Mouse (Mus musculus) kidney, adult 2 months (tissue): ENCODE results near the gene Doc2g. TPM values are rescaled to one million over a fixed set of nuclear protein-coding genes. Genes with fewer than 3 reads are reported as not detected.

Source experiments
- DNase-seq: peaks from one replicate; pipeline ENCODE4 v3.0.0; 2021
- H3K27ac ChIP-seq: fragments of 200-500 bp; 2 replicates; pipeline ENCODE4 v1.5.1; 2012; ENCODE audit warnings: low read depth, low read length, control low read depth, inconsistent platforms; ENCODE audit not compliant: insufficient read depth
- H3K27me3 ChIP-seq: fragments of 200-500 bp; replicated peaks from 2 replicates; pipeline ENCODE4 v1.6.1; 2012; ENCODE audit warnings: mild to moderate bottlenecking, moderate library complexity, low read length, inconsistent platforms; ENCODE audit not compliant: control insufficient read depth, insufficient read depth
- H3K36me3 ChIP-seq: fragments of 200-500 bp; 2 replicates; pipeline ENCODE4 v1.6.1; 2012; ENCODE audit warnings: mild to moderate bottlenecking, moderate library complexity, low read length, inconsistent platforms; ENCODE audit not compliant: control insufficient read depth, insufficient read depth
- H3K4me1 ChIP-seq: fragments of 200-500 bp; 2 replicates; pipeline ENCODE4 v1.6.1; 2011; ENCODE audit warnings: low read length; ENCODE audit not compliant: control insufficient read depth, insufficient read depth
- H3K4me3 ChIP-seq: fragments of 200-500 bp; 2 replicates; pipeline ENCODE4 v1.5.1; 2011; ENCODE audit warnings: mild to moderate bottlenecking, low read depth, low read length, control low read depth; ENCODE audit not compliant: insufficient read depth
- CTCF ChIP-seq: fragments of 200-500 bp; conservative IDR thresholded peaks from 2 replicates; pipeline ENCODE4 v1.5.1; 2011; ENCODE audit warnings: low read depth, mild to moderate bottlenecking, control low read depth, low read length, moderate library complexity, mixed read lengths; ENCODE audit not compliant: insufficient read depth, insufficient read length
- POLR2A ChIP-seq: fragments of 200-500 bp; IDR thresholded peaks from one replicate; pipeline ENCODE4 v1.6.1; 2011; ENCODE audit warnings: low read depth, low read length, control low read depth
- WGBS: fragments of 180-500 bp; shearing (Covaris S2); methylation state at CpG from one replicate; pipeline ENCODE4 v1.1.7; 2018; 5-methylcytosine and 5-hydroxymethylcytosine counted together
- polyA plus RNA-seq: library from polyadenylated mRNA; depleted of rRNA; stranded (reverse); fragments of >200 nt; gene quantifications from 2 replicates; pipeline ENCODE4 v1.2.3, GENCODE M21; 2012

Gene Doc2g
- polyA plus RNA-seq, 1 experiment = 5.1 TPM

- peak overlapping the region; percentile 29; the same call in 1 of the 2 replicates for H3K27ac ChIP-seq
- peaks cover 26% of the 10 kb centered on the region for H3K4me1 ChIP-seq
- H3K4me3 ChIP-seq = no peak overlapping the region
- WGBS = 35% methylated on average over 8 of the region's 8 CpGs
- peak; percentile 31 for DNase-seq
- no peak for TF ChIP-seq POLR2A
- no peak for TF ChIP-seq CTCF
- H3K27me3 ChIP-seq = no peaks in the 10 kb centered on the region
- H3K36me3 ChIP-seq = no peaks in the 10 kb centered on the region
Observed at GRCm38 (mm10) chr19:3997231-3997630, 5.9 kb upstream of the Doc2g start.

- Histone ChIP-seq H3K27me3 (no peaks in the 10 kb centered on the region), H3K36me3 (no peaks in the 10 kb centered on the region), H3K4me1 (peaks cover 31% of the 10 kb centered on the region), H3K27ac (no peak overlapping the region), H3K4me3 (no peak overlapping the region)
- TF ChIP-seq POLR2A = no peak
- no peak for TF ChIP-seq CTCF
- 75% methylated on average over 8 of the region's 8 CpGs for WGBS
- no peak for DNase-seq
Observed at GRCm38 (mm10) chr19:3998335-3998734, 4.8 kb upstream of the Doc2g start.

DNA sequence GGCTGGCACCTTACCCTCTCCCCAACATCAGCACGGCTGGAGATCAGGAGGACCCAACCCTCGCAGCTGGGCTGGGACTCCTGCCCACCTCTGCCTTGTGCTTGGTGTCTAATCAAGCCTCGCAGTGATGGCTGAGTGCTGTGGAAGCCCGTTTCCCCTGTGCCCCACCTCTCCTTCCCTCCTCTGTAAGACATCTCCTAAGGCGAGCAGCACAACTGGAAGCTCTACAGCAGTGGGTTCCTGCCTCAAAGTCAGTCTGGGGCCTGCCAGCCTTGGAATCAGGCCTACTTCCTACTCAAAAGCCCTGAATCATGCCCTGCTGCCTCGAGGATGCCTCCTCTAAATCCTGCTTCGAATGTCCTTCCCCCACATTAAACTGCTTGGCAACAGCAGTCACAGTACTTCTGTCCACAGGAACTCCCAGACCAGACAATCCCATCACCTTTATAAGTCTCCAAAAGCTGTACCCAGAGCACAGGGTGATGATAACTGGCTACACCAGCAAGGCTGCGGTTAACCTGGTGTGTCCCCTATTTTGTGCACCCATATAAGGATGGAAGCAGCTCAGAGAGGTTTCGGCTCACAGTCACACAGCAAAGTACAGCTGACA is 3.9 kb upstream of the Doc2g start:
- Histone ChIP-seq H3K36me3 (no peaks in the 10 kb centered on the region), H3K27ac (no peak overlapping the region; the same call in 1 of the 2 replicates), H3K4me1 (peaks cover 31% of the 10 kb centered on the region), H3K4me3 (0 out of 2 replicates have a peak overlapping the region, but pooled peaks have one; percentile 33), H3K27me3 (no peaks in the 10 kb centered on the region)
- DNase-seq = no peak
- 71% methylated on average over 9 of the region's 9 CpGs for WGBS
- TF ChIP-seq CTCF (no peak), POLR2A (no peak)

DNA sequence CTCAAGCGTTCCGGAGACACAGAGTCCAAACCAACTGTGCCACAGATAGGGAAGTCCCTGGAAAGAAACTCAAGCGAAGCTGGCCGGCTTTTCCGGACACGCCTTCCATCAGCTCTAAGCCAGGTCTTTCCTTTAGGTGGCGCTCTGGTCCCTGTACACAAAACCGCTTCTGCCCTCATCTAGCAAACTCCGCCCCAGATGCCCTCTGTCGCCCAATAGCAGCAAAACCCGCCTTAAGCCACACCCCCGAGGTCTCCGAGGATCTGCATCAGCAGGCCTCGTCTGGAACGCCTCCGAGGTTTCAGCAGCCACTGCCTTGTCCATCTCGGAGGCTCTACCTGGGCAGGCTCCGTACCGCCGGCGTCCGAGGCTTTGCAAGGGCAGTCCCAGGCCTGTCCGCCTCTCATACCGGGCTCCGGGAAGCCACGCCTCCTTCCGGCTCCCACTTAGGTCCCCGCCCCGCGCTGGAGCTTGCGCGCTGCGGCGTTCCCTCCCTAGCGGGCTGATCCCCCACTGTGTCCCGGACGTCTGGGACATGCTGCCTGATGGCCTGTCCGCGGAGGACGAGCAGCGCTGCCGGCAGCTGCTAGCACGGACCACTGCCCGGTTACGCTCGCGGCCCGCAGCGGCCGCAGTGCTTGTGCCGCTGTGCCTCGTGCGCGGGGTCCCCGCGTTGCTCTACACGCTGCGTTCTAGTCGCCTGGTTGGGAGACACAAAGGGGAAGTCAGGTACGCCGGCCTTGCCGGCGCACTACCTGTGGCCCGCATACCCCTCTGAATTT is 2.8 kb upstream of the Doc2g start, which contains the start of the genes Nudt8 and Gm49405:
TSS of gene Nudt8 (plus strand) at position 462 of the 782 bp plus-strand sequence.
TSS of gene Gm49405 (plus strand) at position 508 of the 782 bp plus-strand sequence.
- Histone ChIP-seq H3K27ac (peak within 1 kb of the TSS; percentile 90), H3K36me3 (no peaks in the 10 kb centered on the region), H3K27me3 (no peaks in the 10 kb centered on the region), H3K4me1 (peaks cover 31% of the 10 kb centered on the region), H3K4me3 (peak within 1 kb of the TSS; percentile 87)
- DNase-seq = peak; percentile 99
- under 1% methylated on average over 64 of the region's 64 CpGs for WGBS
- TF ChIP-seq CTCF (peak; percentile 82), POLR2A (peak; percentile 84)

- WGBS = 21% methylated on average over 17 of the region's 17 CpGs
- peak; percentile 15 for DNase-seq
- no peaks in the 10 kb centered on the region for H3K27me3 ChIP-seq
- TF ChIP-seq CTCF = no peak
- no peak for TF ChIP-seq POLR2A
- H3K4me3 ChIP-seq = peak overlapping the region; percentile 87
- H3K36me3 ChIP-seq = no peaks in the 10 kb centered on the region
- H3K4me1 ChIP-seq = peaks cover 31% of the 10 kb centered on the region
- peak overlapping the region; percentile 90 for H3K27ac ChIP-seq
Observed at GRCm38 (mm10) chr19:4000949-4001525, 2.1 kb upstream of the Doc2g start.

DNA sequence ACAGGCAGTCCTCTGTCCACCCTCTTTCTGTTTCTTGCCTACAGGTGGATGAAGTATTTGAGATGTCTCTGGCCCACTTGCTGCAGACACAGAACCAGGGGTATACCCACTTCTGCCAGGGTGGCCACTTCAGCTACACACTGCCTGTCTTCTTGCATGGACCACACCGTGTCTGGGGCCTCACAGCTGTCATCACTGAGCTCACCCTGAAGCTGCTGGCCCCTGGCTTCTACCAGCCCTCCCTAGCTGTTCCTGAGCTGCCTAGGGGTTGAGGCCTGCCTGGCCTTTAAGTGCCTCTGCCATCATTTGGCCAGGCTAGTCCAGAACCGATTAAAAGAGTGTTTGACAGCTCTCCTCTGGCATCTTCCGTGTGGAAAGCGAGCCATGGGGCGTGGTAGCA is 1.4 kb upstream of the Doc2g start:
- no peak for DNase-seq
- Histone ChIP-seq H3K4me1 (peaks cover 25% of the 10 kb centered on the region), H3K27me3 (no peaks in the 10 kb centered on the region), H3K27ac (no peak overlapping the region), H3K36me3 (no peaks in the 10 kb centered on the region), H3K4me3 (no peak overlapping the region)
- 86% methylated on average over 5 of the region's 5 CpGs for WGBS
- no peak for TF ChIP-seq CTCF
- no peak for TF ChIP-seq POLR2A

DNA sequence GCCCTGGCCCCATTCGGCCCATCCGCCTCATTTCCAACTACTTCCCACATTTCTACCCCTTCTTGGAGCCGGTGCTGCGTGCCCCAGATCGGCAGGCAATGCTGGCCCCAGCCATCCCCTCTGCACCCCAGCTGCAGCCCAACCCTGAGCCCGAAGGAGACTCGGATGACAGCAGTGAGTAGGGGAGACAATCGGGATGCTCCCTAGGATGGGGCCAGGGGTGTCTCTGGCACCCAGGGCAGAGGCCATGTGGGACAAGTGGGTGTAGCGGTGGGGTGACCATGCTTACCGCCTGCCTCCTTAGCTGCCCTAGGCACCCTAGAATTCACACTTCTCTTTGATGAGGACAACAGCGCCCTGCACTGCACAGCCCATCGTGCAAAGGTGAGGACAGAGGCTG is 528 bp downstream of the Doc2g start:
- WGBS = 74% methylated on average over 12 of the region's 12 CpGs
- peaks cover 2% of the 10 kb centered on the region for H3K36me3 ChIP-seq
- no peak for DNase-seq
- H3K4me1 ChIP-seq = peaks cover 18% of the 10 kb centered on the region
- no peaks in the 10 kb centered on the region for H3K27me3 ChIP-seq
- H3K4me3 ChIP-seq = no peak overlapping the region
- TF ChIP-seq POLR2A = no peak
- no peak for TF ChIP-seq CTCF
- H3K27ac ChIP-seq = no peak overlapping the region
